Mouse (Mus musculus) kidney, adult 8-10 months (tissue): ENCODE measurements around the gene Fbll1.
A peak's percentile ranks its signal among the peaks of the same experiment; 100 is the strongest.

Source experiments
- DNase-seq, 2 experiments: peaks; one replicate each; pipeline ENCODE4 v3.0.0; 2022

Fbll1 gene

GRCm38 (mm10) chr11:35782444-35782843 lies 16.2 kb downstream of the Fbll1 start:
- no peak for DNase-seq

- no peak for DNase-seq
Measured at GRCm38 (mm10) chr11:35780336-35780735, 18.3 kb downstream of the Fbll1 start.

- DNase-seq = no peak
Measured at GRCm38 (mm10) chr11:35776452-35776851, 22.2 kb downstream of the Fbll1 start.

GRCm38 (mm10) chr11:35775606-35776005 lies 23.1 kb downstream of the Fbll1 start:
- peak in 1 of 2 experiments; percentile 31 for DNase-seq

- DNase-seq = peak in 1 of 2 experiments; percentile 17
Measured at GRCm38 (mm10) chr11:35770741-35771504, 27.8 kb downstream of the Fbll1 start.

GRCm38 (mm10) chr11:35769746-35770437 lies 28.8 kb downstream of the Fbll1 start:
- DNase-seq = peak in 1 of 2 experiments; percentile 68

GRCm38 (mm10) chr11:35769188-35769745 lies 29.4 kb downstream of the Fbll1 start, which contains the start of gene Pank3:
Pank3 (plus strand) TSS chr11:35769484.
- peak; percentile 98 to 99 for DNase-seq

- DNase-seq = no peak
Measured at GRCm38 (mm10) chr11:35766845-35767244, 31.8 kb downstream of the Fbll1 start.

GRCm38 (mm10) chr11:35760627-35761003 lies 38.1 kb downstream of the Fbll1 start:
- DNase-seq = no peak

GRCm38 (mm10) chr11:35760001-35760626 lies 38.6 kb downstream of the Fbll1 start:
- DNase-seq = no peak

GRCm38 (mm10) chr11:35756411-35757303 lies 42.0 kb downstream of the Fbll1 start:
- DNase-seq = no peak

- DNase-seq = no peak
Measured at GRCm38 (mm10) chr11:35755546-35755945, 43.1 kb downstream of the Fbll1 start.

GRCm38 (mm10) chr11:35754906-35755418 lies 43.7 kb downstream of the Fbll1 start:
- DNase-seq = no peak

GRCm38 (mm10) chr11:35750578-35750977 lies 48.1 kb downstream of the Fbll1 start:
- peak; percentile 68 to 80 for DNase-seq
